Mouse (Mus musculus): ENCODE data around the gene Hsh2d. TPM values are rescaled to one million over a fixed set of nuclear protein-coding genes. Genes with fewer than 3 reads are reported as not detected.
A peak's percentile ranks its signal among the peaks of the same experiment; 100 is the strongest.

Gene Hsh2d
- total RNA-seq, 4 experiments from 2014 or later: not detected

GRCm38 (mm10) chr8:72187793-72188331 is 1.6 kb upstream of the Hsh2d start:
- no peak for DNase-seq (ENCODE audit: low spot score)

GRCm38 (mm10) chr8:72190215-72190539 is 739 bp downstream of the Hsh2d start:
- no peak for DNase-seq (ENCODE audit: low spot score)

GRCm38 (mm10) chr8:72192065-72192464 is 2.6 kb downstream of the Hsh2d start:
- no peak for DNase-seq (ENCODE audit: low spot score)

- no peak for DNase-seq (ENCODE audit: low spot score)
These were observed 8.6 kb downstream of the Hsh2d start for GRCm38 (mm10) chr8:72197997-72198396.

- no peak for DNase-seq (ENCODE audit: low spot score)
These were observed 19.1 kb downstream of the Hsh2d start for GRCm38 (mm10) chr8:72208582-72208981.

- no peak for DNase-seq (ENCODE audit: low spot score)
These were observed 20.8 kb downstream of the Hsh2d start for GRCm38 (mm10) chr8:72210222-72210621.

- no peak for DNase-seq (ENCODE audit: low spot score)
These were observed 21.3 kb downstream of the Hsh2d start for GRCm38 (mm10) chr8:72210710-72211109.

- no peak for DNase-seq (ENCODE audit: low spot score)
These were observed 22.4 kb downstream of the Hsh2d start for GRCm38 (mm10) chr8:72211846-72212245.

- no peak for DNase-seq (ENCODE audit: low spot score)
These were observed 23.3 kb downstream of the Hsh2d start, which contains the start of gene Cib3 for GRCm38 (mm10) chr8:72212751-72213150. TSS of gene Cib3 (minus strand) at chr8:72212837.

- DNase-seq (ENCODE audit: low spot score): no peak
These were observed 24.1 kb downstream of the Hsh2d start, which contains the start of gene Gm11034 for GRCm38 (mm10) chr8:72213536-72213935. TSS of gene Gm11034 (minus strand) at chr8:72213636.

- DNase-seq (ENCODE audit: low spot score): no peak
These were observed 25.6 kb downstream of the Hsh2d start for GRCm38 (mm10) chr8:72215060-72215459.

GRCm38 (mm10) chr8:72215871-72216270 is 26.4 kb downstream of the Hsh2d start:
- DNase-seq (ENCODE audit: low spot score): no peak

- no peak for DNase-seq (ENCODE audit: low spot score)
These were observed 29.5 kb downstream of the Hsh2d start for GRCm38 (mm10) chr8:72218781-72219540.

GRCm38 (mm10) chr8:72219541-72220363 is 30.3 kb downstream of the Hsh2d start, which contains the start of gene Fam32a:
TSS of gene Fam32a (plus strand) at chr8:72219730.
- DNase-seq (ENCODE audit: low spot score): peak; percentile 93

GRCm38 (mm10) chr8:72220758-72221157 is 31.3 kb downstream of the Hsh2d start:
- DNase-seq (ENCODE audit: low spot score): no peak

- no peak for DNase-seq (ENCODE audit: low spot score)
These were observed 33.2 kb downstream of the Hsh2d start for GRCm38 (mm10) chr8:72222656-72223055.

- peak; percentile 98 for DNase-seq (ENCODE audit: low spot score)
These were observed 50.3 kb downstream of the Hsh2d start, which contains the start of gene Ap1m1 for GRCm38 (mm10) chr8:72239499-72240402. TSS of gene Ap1m1 (plus strand) at chr8:72240018.

- DNase-seq (ENCODE audit: low spot score): no peak
These were observed 50.9 kb downstream of the Hsh2d start for GRCm38 (mm10) chr8:72240403-72240763.

GRCm38 (mm10) chr8:72240951-72241350 is 51.5 kb downstream of the Hsh2d start:
- DNase-seq (ENCODE audit: low spot score): no peak

GRCm38 (mm10) chr8:72242226-72242625 is 52.8 kb downstream of the Hsh2d start:
- DNase-seq (ENCODE audit: low spot score): no peak

- no peak for DNase-seq (ENCODE audit: low spot score)
These were observed 55.2 kb downstream of the Hsh2d start for GRCm38 (mm10) chr8:72244610-72245009.

Measured in heart, adult 8-10 months (tissue).